Mouse (Mus musculus): ENCODE data around the gene Pfn3. TPM values are rescaled to one million over a fixed set of nuclear protein-coding genes. Genes with fewer than 3 reads are reported as not detected.

Gene Pfn3
- not detected in 2 replicates for polyA plus RNA-seq (2016; fragmentation: Nextera tagmentation; extraction: Ambion mirVana)

DNA sequence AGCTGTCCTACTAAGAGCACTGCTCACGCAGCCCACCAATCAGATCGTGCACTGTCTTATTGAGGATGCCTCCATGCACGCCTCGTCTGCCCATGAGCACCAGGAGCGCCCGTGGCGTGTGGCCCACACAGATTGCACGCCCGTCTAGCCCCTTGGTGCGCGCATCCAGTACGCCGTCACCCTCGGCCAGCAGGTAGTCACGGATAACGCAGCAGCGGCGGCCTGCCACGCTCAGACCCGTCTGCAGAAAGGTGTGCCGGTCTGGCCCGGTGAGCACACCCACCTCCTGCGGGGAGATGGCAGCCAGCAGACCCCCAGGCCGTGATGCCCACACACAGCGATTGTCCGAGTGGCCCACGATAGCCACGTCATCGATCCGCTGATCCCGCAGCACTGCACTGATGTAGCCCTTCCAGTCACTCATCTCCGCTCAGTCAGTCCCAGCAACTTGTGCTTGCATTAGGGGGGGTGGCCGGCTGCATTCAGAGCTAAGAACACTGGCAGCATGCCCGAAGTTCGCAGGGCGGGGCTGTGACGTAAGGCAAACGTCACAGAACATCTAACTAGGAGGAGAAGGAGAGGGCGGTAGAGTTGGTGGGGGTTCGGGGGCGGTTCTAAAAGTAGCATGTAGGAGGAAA lies at the start of gene Pfn3:
Pfn3 (minus strand) TSS at position 490 of the 638 bp plus-strand sequence.
- WGBS = 8% methylated on average over 41 of the region's 41 CpGs
- ATAC-seq (ENCODE audit: insufficient number of reproducible peaks, insufficient read depth, low FRiP score, low TSS enrichment) = peak; percentile 62; the same call in 1 of the 2 replicates
- H3K27ac ChIP-seq = 0 out of 2 replicates have a peak within 1 kb of the TSS, but pooled peaks have one; percentile 19
- H3K4me1 ChIP-seq = peaks cover 6% of the 10 kb centered on the region; the same call in 1 of the 2 replicates
- peak within 1 kb of the TSS; percentile 75 for H3K4me2 ChIP-seq (replicated peaks)
- H3K9me3 ChIP-seq = no peaks in the 10 kb centered on the region
- H3K9ac ChIP-seq = peak within 1 kb of the TSS; percentile 59
- peak within 1 kb of the TSS; percentile 41 for H3K4me3 ChIP-seq
- H3K36me3 ChIP-seq = no peaks in the 10 kb centered on the region
- H3K27me3 ChIP-seq = peaks cover 50% of the 10 kb centered on the region

GRCm38 (mm10) chr13:55464027-55464884 lies 49.2 kb upstream of the Pfn3 start, which contains the start of gene Prr7:
Prr7 (plus strand) TSS chr13:55464267.
- ATAC-seq (ENCODE audit: insufficient number of reproducible peaks, insufficient read depth, low FRiP score, low TSS enrichment) = peak; percentile 76
- Histone ChIP-seq H3K27ac (peak within 1 kb of the TSS; percentile 92), H3K27me3 (no peaks in the 10 kb centered on the region), H3K9me3 (no peaks in the 10 kb centered on the region), H3K4me3 (peak within 1 kb of the TSS; percentile 68), H3K4me2 (replicated peaks) (peak within 1 kb of the TSS; percentile 89), H3K36me3 (peaks cover 32% of the 10 kb centered on the region), H3K9ac (peak within 1 kb of the TSS; percentile 84), H3K4me1 (peaks cover 30% of the 10 kb centered on the region)
- WGBS = under 1% methylated on average over 78 of the region's 84 CpGs

DNA sequence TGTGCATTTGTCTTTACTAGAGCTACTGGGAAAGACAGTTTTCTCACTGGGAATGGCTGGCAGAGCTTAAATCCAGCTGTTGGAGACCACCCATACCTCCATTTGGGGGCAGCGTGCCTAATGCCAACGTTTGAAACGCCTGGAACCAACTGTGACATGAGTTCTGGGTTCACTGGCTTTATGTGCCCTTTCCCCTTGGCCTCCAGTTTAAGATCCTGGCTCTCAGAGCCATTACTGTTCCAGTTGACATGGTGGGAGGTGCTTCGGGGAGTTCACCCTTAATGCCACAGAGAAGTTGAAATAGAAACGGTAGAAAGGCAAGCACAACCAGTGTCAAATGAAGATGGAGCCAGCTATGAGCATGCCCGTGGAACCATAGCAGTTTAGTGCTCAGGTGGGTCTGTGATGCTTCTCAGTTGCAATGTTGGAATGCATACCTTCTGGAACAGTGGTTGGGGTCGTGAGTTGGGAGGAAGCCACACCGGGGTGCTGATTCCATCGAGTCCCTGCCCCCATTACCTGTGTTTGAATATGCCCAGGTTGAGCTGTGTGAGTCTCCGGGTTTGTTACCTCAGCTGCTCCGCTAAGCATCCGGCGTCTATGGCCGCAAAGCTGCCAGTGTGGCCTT lies 48.5 kb upstream of the Pfn3 start:
- H3K4me1 ChIP-seq = peaks cover 30% of the 10 kb centered on the region
- peak overlapping the region; percentile 92 for H3K27ac ChIP-seq
- H3K4me2 ChIP-seq (replicated peaks) = peak overlapping the region; percentile 89
- no peaks in the 10 kb centered on the region for H3K27me3 ChIP-seq
- peak overlapping the region; percentile 68 for H3K4me3 ChIP-seq
- ATAC-seq (ENCODE audit: insufficient number of reproducible peaks, insufficient read depth, low FRiP score, low TSS enrichment) = no peak
- 11% methylated on average over 14 of the region's 14 CpGs for WGBS
- H3K9ac ChIP-seq = peak overlapping the region; percentile 84
- peaks cover 39% of the 10 kb centered on the region for H3K36me3 ChIP-seq
- no peaks in the 10 kb centered on the region for H3K9me3 ChIP-seq

DNA sequence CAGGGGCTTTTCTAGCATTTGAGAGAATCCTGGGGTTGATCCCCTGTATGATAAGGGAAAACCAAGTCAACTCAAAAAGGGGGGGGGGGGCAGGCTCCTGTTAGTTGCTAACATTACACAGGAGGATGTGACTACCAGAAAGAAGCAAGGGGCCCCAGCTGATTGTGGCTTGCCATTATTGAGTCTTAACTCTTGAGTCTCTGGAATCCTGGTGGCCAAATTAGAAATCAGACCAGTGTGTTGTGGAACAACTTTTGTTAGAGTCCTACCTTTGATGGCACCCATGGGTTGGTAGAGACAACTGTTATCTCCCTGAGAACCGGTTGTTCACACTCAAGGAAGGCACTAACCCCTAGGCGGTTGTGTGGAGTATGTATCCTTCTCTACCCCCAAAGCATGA lies 47.9 kb upstream of the Pfn3 start:
- 44% methylated on average over 2 of the region's 2 CpGs for WGBS
- no peak for ATAC-seq (ENCODE audit: insufficient number of reproducible peaks, insufficient read depth, low FRiP score, low TSS enrichment)
- no peak overlapping the region for H3K9ac ChIP-seq
- peaks cover 30% of the 10 kb centered on the region for H3K4me1 ChIP-seq
- no peaks in the 10 kb centered on the region for H3K27me3 ChIP-seq
- H3K9me3 ChIP-seq = no peaks in the 10 kb centered on the region
- peaks cover 45% of the 10 kb centered on the region for H3K36me3 ChIP-seq
- H3K4me2 ChIP-seq (replicated peaks) = 0 out of 2 replicates have a peak overlapping the region, but pooled peaks have one; percentile 89
- H3K27ac ChIP-seq = no peak overlapping the region
- no peak overlapping the region for H3K4me3 ChIP-seq

GRCm38 (mm10) chr13:55451785-55452549 lies 36.9 kb upstream of the Pfn3 start:
- no peaks in the 10 kb centered on the region for H3K27me3 ChIP-seq
- H3K27ac ChIP-seq = no peak overlapping the region
- H3K4me1 ChIP-seq = peaks cover 10% of the 10 kb centered on the region
- H3K9me3 ChIP-seq = no peaks in the 10 kb centered on the region
- H3K4me3 ChIP-seq = no peak overlapping the region
- peaks cover 75% of the 10 kb centered on the region for H3K36me3 ChIP-seq
- ATAC-seq (ENCODE audit: insufficient number of reproducible peaks, insufficient read depth, low FRiP score, low TSS enrichment) = no peak
- WGBS = 95% methylated on average over 16 of the region's 16 CpGs
- H3K4me2 ChIP-seq (replicated peaks) = no peak overlapping the region
- no peak overlapping the region for H3K9ac ChIP-seq

- WGBS = 90% methylated on average over 10 of the region's 10 CpGs
- no peak overlapping the region for H3K4me2 ChIP-seq (replicated peaks)
- H3K9ac ChIP-seq = no peak overlapping the region
- H3K4me1 ChIP-seq = peaks cover 16% of the 10 kb centered on the region
- H3K4me3 ChIP-seq = no peak overlapping the region
- H3K9me3 ChIP-seq = no peaks in the 10 kb centered on the region
- peaks cover 68% of the 10 kb centered on the region for H3K36me3 ChIP-seq
- H3K27ac ChIP-seq = no peak overlapping the region
- H3K27me3 ChIP-seq = no peaks in the 10 kb centered on the region
- ATAC-seq (ENCODE audit: insufficient number of reproducible peaks, insufficient read depth, low FRiP score, low TSS enrichment) = no peak
Observed at GRCm38 (mm10) chr13:55451296-55451695, 36.3 kb upstream of the Pfn3 start.

GRCm38 (mm10) chr13:55450511-55450980 lies 35.5 kb upstream of the Pfn3 start:
- Histone ChIP-seq H3K36me3 (peaks cover 64% of the 10 kb centered on the region), H3K4me3 (no peak overlapping the region)
- WGBS = 92% methylated on average over 11 of the region's 11 CpGs

DNA sequence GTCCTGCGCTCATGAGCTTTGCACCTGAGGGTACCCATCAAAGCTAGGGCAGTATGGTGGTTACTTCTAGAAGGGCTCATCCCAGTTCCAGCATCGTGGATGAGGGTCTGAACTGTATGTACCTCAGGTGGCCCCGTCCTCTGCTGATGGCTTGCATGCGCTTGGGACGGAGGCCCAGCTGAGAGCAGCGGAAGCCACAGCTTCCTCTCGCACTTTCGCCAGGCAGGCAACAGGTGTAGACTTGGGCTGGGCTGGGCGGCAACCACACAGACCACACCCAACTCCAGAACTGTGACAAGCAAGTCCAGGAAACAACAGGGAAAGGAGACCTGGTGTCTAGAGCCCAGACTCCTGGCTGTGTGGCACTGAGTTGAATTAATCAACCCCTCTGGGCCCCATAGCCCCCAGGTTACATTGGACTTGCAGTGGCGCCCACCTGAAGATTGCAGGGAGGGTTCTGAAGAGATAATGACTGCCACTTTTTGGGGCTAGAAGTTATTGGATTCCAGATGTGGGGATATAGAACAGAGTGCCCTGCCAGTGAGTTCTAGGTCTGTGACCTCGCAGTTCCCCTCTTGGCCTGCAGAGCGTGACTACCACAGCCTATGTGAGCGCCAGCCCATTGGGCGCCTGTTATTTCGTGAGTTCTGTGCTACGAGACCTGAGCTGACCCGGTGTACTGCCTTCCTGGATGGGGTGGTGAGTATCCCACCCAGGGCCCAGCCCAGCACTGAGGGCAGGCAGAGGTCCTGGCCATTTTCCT lies 34.8 kb upstream of the Pfn3 start:
- no peak overlapping the region for H3K9ac ChIP-seq
- 93% methylated on average over 17 of the region's 17 CpGs for WGBS
- H3K27me3 ChIP-seq = no peaks in the 10 kb centered on the region
- H3K4me2 ChIP-seq (replicated peaks) = no peak overlapping the region
- H3K9me3 ChIP-seq = no peaks in the 10 kb centered on the region
- peaks cover 57% of the 10 kb centered on the region for H3K36me3 ChIP-seq
- no peak overlapping the region for H3K27ac ChIP-seq
- H3K4me3 ChIP-seq = no peak overlapping the region
- no peak for ATAC-seq (ENCODE audit: insufficient number of reproducible peaks, insufficient read depth, low FRiP score, low TSS enrichment)
- H3K4me1 ChIP-seq = peaks cover 22% of the 10 kb centered on the region

More at GRCm38 (mm10) chr13:55450511-55450980, 35.5 kb upstream of the Pfn3 start:
- no peaks in the 10 kb centered on the region for H3K27me3 ChIP-seq
- H3K4me1 ChIP-seq = peaks cover 22% of the 10 kb centered on the region
- no peak overlapping the region for H3K9ac ChIP-seq
- no peak overlapping the region for H3K4me2 ChIP-seq (replicated peaks)
- ATAC-seq (ENCODE audit: insufficient number of reproducible peaks, insufficient read depth, low FRiP score, low TSS enrichment) = no peak
- H3K27ac ChIP-seq = no peak overlapping the region
- H3K9me3 ChIP-seq = no peaks in the 10 kb centered on the region

DNA sequence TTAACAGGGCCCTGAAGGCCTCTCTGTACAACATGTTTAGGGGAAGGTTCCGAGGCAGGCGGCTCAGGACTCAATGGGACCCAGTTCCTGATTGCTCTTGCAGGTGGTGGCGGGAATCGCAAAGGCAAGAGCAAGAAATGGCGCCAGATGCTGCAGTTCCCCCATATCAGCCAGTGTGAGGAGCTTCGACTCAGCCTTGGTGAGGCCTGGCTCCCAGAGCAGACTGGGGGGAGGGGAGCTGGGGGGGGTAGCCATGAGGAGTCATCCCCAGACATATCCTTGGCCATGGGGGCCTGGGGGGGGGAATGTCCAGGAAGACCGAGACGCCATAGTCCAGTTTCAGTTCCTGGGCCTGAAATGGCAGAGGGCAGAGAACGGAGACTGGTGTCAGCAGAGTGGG lies 34.2 kb upstream of the Pfn3 start:
- Histone ChIP-seq H3K36me3 (peaks cover 51% of the 10 kb centered on the region), H3K4me2 (replicated peaks) (no peak overlapping the region), H3K4me1 (peaks cover 22% of the 10 kb centered on the region)

DNA sequence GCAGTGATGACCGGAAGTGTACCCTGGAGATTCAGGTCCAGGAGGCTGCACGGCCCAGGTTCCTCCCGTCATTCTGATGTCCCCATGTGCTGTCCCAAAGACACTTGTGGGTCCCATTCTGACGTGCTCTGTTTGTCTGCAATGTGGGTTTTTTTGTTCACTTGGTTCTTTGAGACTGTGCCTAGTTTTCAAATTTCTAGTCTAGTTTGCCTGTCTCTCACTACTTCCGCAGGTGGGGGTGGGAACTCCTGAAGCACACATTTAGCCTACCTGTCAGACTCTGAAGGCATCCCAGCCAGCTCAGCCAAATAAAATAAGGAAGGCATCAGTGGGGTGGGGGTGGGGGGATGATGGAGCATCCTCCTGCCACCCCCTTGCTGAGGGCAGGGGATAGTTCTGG lies 33.1 kb upstream of the Pfn3 start:
- WGBS = 88% methylated on average over 5 of the region's 5 CpGs
- H3K9ac ChIP-seq = no peak overlapping the region

More for the DNA sequence above, 34.2 kb upstream of the Pfn3 start:
- Histone ChIP-seq H3K27me3 (no peaks in the 10 kb centered on the region), H3K4me3 (no peak overlapping the region), H3K27ac (no peak overlapping the region), H3K9me3 (no peaks in the 10 kb centered on the region), H3K9ac (no peak overlapping the region)
- 93% methylated on average over 9 of the region's 9 CpGs for WGBS
- ATAC-seq (ENCODE audit: insufficient number of reproducible peaks, insufficient read depth, low FRiP score, low TSS enrichment) = no peak

More for the DNA sequence above, 33.1 kb upstream of the Pfn3 start:
- no peak overlapping the region for H3K4me3 ChIP-seq
- H3K9me3 ChIP-seq = no peaks in the 10 kb centered on the region
- H3K27me3 ChIP-seq = no peaks in the 10 kb centered on the region
- peaks cover 41% of the 10 kb centered on the region for H3K36me3 ChIP-seq
- H3K27ac ChIP-seq = no peak overlapping the region
- no peak overlapping the region for H3K4me2 ChIP-seq (replicated peaks)
- ATAC-seq (ENCODE audit: insufficient number of reproducible peaks, insufficient read depth, low FRiP score, low TSS enrichment) = no peak
- H3K4me1 ChIP-seq = peaks cover 22% of the 10 kb centered on the region

Data from embryonic facial prominence, embryonic 12.5 days (tissue).